Mouse (Mus musculus) bone marrow macrophage, adult 2 months (primary cell): ENCODE measurements at regions not wholly inside any gene's neighbourhood (a gene's known extent, or its start where the extent isn't known, plus 50 kb on each side); places are given as distances from the start of the nearest gene placed in this dataset.

Source experiments
- CTCF ChIP-seq: IDR thresholded peaks from 2 replicates; pipeline ENCODE4 v1.5.1; 2012; ENCODE audit warnings: low read depth, mild to moderate bottlenecking, low read length, moderate library complexity
- POLR2A ChIP-seq: IDR thresholded peaks from 2 replicates; pipeline ENCODE4 v1.6.1; 2012; ENCODE audit warnings: mild to moderate bottlenecking, low read depth, low read length, borderline replicate concordance

- no peak for TF ChIP-seq CTCF
- TF ChIP-seq POLR2A: no peak
Measured at GRCm38 (mm10) chr3:63570082-63570481, 86.4 kb upstream of the Gm34302 start.
